Mouse (Mus musculus) hindbrain, embryonic 12.5 days (tissue): ENCODE data around the gene Il1rn. TPM values are rescaled to one million over a fixed set of nuclear protein-coding genes. Genes with fewer than 3 reads are reported as not detected.

Source experiments
- ATAC-seq: fragments of 200-750 bp; cut with Nextera tagmentation; 2 replicates; pipeline ENCODE4 v1.8.0; 2017; ENCODE audit warnings: moderate TSS enrichment; ENCODE audit not compliant: low FRiP score
- H3K27ac ChIP-seq: fragments of 300-500 bp; sonication (generic); 2 replicates; pipeline ENCODE4 v1.5.1; 2016; ENCODE audit warnings: mild to moderate bottlenecking
- H3K27me3 ChIP-seq: fragments of 300-500 bp; sonication (generic); 2 replicates; pipeline ENCODE4 v1.6.1; 2016; ENCODE audit warnings: mild to moderate bottlenecking
- H3K36me3 ChIP-seq: fragments of 300-500 bp; sonication (generic); 2 replicates; pipeline ENCODE4 v1.6.1; 2016; ENCODE audit warnings: mild to moderate bottlenecking
- H3K4me1 ChIP-seq: fragments of 300-500 bp; sonication (generic); 2 replicates; pipeline ENCODE4 v1.6.1; 2016
- H3K4me2 ChIP-seq: fragments of 300-500 bp; sonication (generic); replicated peaks from 2 replicates; pipeline ENCODE4 v1.6.1; 2016; ENCODE audit warnings: mild to moderate bottlenecking
- H3K4me3 ChIP-seq: fragments of 300-500 bp; sonication (generic); 2 replicates; pipeline ENCODE4 v1.5.1; 2016; ENCODE audit warnings: mild to moderate bottlenecking
- H3K9ac ChIP-seq: fragments of 300-500 bp; sonication (generic); 2 replicates; pipeline ENCODE4 v1.6.1; 2016; ENCODE audit warnings: mild to moderate bottlenecking, moderate library complexity
- H3K9me3 ChIP-seq: fragments of 300-500 bp; sonication (generic); replicated peaks from 2 replicates; pipeline ENCODE4 v1.6.1; 2016; ENCODE audit warnings: mild to moderate bottlenecking
- WGBS: fragments of 180-500 bp; shearing (Covaris S2); methylation state at CpG from one replicate; pipeline ENCODE4 v1.1.7; 2016; 5-methylcytosine and 5-hydroxymethylcytosine counted together
- polyA plus RNA-seq: library from polyadenylated mRNA; unstranded; fragments of >200 nt; fragmentation: Nextera tagmentation; extraction: Ambion mirVana; gene quantifications from 2 replicates; pipeline ENCODE4 v1.2.1, GENCODE M21; 2016

Gene Il1rn
- polyA plus RNA-seq, 1 experiment from 2014 or later = not detected

GRCm38 (mm10) chr2:24385111-24385961, 48.7 kb downstream of the Il1rn start:
- Histone ChIP-seq H3K9ac (no peak overlapping the region), H3K4me3 (no peak overlapping the region), H3K4me2 (no peak overlapping the region), H3K27ac (no peak overlapping the region), H3K27me3 (no peaks in the 10 kb centered on the region), H3K9me3 (no peaks in the 10 kb centered on the region), H3K4me1 (no peaks in the 10 kb centered on the region), H3K36me3 (no peaks in the 10 kb centered on the region)
- ATAC-seq = no peak
- 88% methylated on average over 14 of the region's 14 CpGs for WGBS

- H3K4me3 ChIP-seq = no peak overlapping the region
- 90% methylated on average over 21 of the region's 21 CpGs for WGBS
- H3K4me2 ChIP-seq = no peak overlapping the region
- no peak overlapping the region for H3K27ac ChIP-seq
- H3K27me3 ChIP-seq = no peaks in the 10 kb centered on the region
- H3K9me3 ChIP-seq = no peaks in the 10 kb centered on the region
- H3K9ac ChIP-seq = no peak overlapping the region
- no peaks in the 10 kb centered on the region for H3K36me3 ChIP-seq
- no peaks in the 10 kb centered on the region for H3K4me1 ChIP-seq
- ATAC-seq = no peak
These were observed 49.7 kb downstream of the Il1rn start for GRCm38 (mm10) chr2:24386158-24386963.

- H3K36me3 ChIP-seq = no peaks in the 10 kb centered on the region
- H3K9me3 ChIP-seq = no peaks in the 10 kb centered on the region
- H3K27ac ChIP-seq = no peak overlapping the region
- no peaks in the 10 kb centered on the region for H3K27me3 ChIP-seq
- H3K4me3 ChIP-seq = no peak overlapping the region
- ATAC-seq = no peak
- 89% methylated on average over 2 of the region's 2 CpGs for WGBS
- H3K4me1 ChIP-seq = no peaks in the 10 kb centered on the region
- H3K9ac ChIP-seq = no peak overlapping the region
- H3K4me2 ChIP-seq = no peak overlapping the region
These were observed 50.3 kb downstream of the Il1rn start for GRCm38 (mm10) chr2:24386964-24387320.

- WGBS = 91% methylated on average over 4 of the region's 4 CpGs
- no peak overlapping the region for H3K4me2 ChIP-seq
- H3K27ac ChIP-seq = no peak overlapping the region
- H3K36me3 ChIP-seq = no peaks in the 10 kb centered on the region
- no peaks in the 10 kb centered on the region for H3K27me3 ChIP-seq
- no peak for ATAC-seq
- no peak overlapping the region for H3K4me3 ChIP-seq
- no peak overlapping the region for H3K9ac ChIP-seq
- no peaks in the 10 kb centered on the region for H3K9me3 ChIP-seq
- H3K4me1 ChIP-seq = no peaks in the 10 kb centered on the region
These were observed 51.0 kb downstream of the Il1rn start for GRCm38 (mm10) chr2:24387361-24388283.

- H3K9me3 ChIP-seq = no peaks in the 10 kb centered on the region
- 79% methylated on average over 2 of the region's 2 CpGs for WGBS
- no peaks in the 10 kb centered on the region for H3K4me1 ChIP-seq
- H3K27me3 ChIP-seq = no peaks in the 10 kb centered on the region
- H3K4me3 ChIP-seq = no peak overlapping the region
- H3K4me2 ChIP-seq = no peak overlapping the region
- no peak overlapping the region for H3K9ac ChIP-seq
- no peaks in the 10 kb centered on the region for H3K36me3 ChIP-seq
- no peak overlapping the region for H3K27ac ChIP-seq
- ATAC-seq = no peak
These were observed 56.6 kb downstream of the Il1rn start for GRCm38 (mm10) chr2:24393251-24393650.

GRCm38 (mm10) chr2:24397115-24397514, 60.5 kb downstream of the Il1rn start:
- Histone ChIP-seq H3K27ac (no peak overlapping the region), H3K9me3 (no peaks in the 10 kb centered on the region), H3K36me3 (no peaks in the 10 kb centered on the region), H3K27me3 (no peaks in the 10 kb centered on the region), H3K9ac (no peak overlapping the region), H3K4me3 (no peak overlapping the region), H3K4me1 (no peaks in the 10 kb centered on the region), H3K4me2 (no peak overlapping the region)
- WGBS = 9% methylated on average over 2 of the region's 2 CpGs
- ATAC-seq = no peak

- 94% methylated on average over 3 of the region's 3 CpGs for WGBS
- ATAC-seq = no peak
These were observed 64.1 kb downstream of the Il1rn start for GRCm38 (mm10) chr2:24400711-24401110.

More at GRCm38 (mm10) chr2:24400711-24401110, 64.1 kb downstream of the Il1rn start:
- H3K9me3 ChIP-seq = no peaks in the 10 kb centered on the region
- H3K27me3 ChIP-seq = peaks cover 10% of the 10 kb centered on the region
- H3K9ac ChIP-seq = no peak overlapping the region
- H3K4me2 ChIP-seq = no peak overlapping the region
- peaks cover 5% of the 10 kb centered on the region; the same call in 1 of the 2 replicates for H3K4me1 ChIP-seq
- no peak overlapping the region for H3K27ac ChIP-seq
- H3K36me3 ChIP-seq = no peaks in the 10 kb centered on the region
- H3K4me3 ChIP-seq = no peak overlapping the region

Other genes with a start within 250 kb of the Il1rn start
- not detected in 2 replicates for gene Tbpl2, start 240.3 kb upstream of the Il1rn start, polyA plus RNA-seq
- gene Il1f8, start 183.7 kb upstream of the Il1rn start, polyA plus RNA-seq = not detected in 2 replicates
- not detected in 2 replicates for gene Il1f9, start 150.4 kb upstream of the Il1rn start, polyA plus RNA-seq
- gene Il1f6, start 121.4 kb upstream of the Il1rn start, polyA plus RNA-seq = not detected in 2 replicates
- gene Il1f5, start 59.9 kb upstream of the Il1rn start, polyA plus RNA-seq = 0.18 TPM in 1 of 2 replicates, not detected in the other
- not detected in 2 replicates for gene Il1f10, start 45.7 kb upstream of the Il1rn start, polyA plus RNA-seq
- gene Psd4, start 30.7 kb downstream of the Il1rn start, polyA plus RNA-seq = 1.7 and 2.0 TPM in 2 replicates
- 27.1 and 39.0 TPM in 2 replicates for gene Pax8, start 138.7 kb downstream of the Il1rn start, polyA plus RNA-seq